Mouse (Mus musculus): Measurements from ENCODE around the gene Gm49353.

The Gm49353 gene

GRCm38 (mm10) chr10:29198642-29199041 lies at the start of gene Gm49353:
Gene Gm49353, plus strand, starts transcription at chr10:29198954.
- no peak for DNase-seq (ENCODE audit: low spot score in 2 of 2)

- DNase-seq (ENCODE audit: low spot score in 2 of 2), result no peak
Observed at GRCm38 (mm10) chr10:29155304-29155703, 43.5 kb upstream of the Gm49353 start.

- no peak for DNase-seq (ENCODE audit: low spot score in 2 of 2)
Observed at GRCm38 (mm10) chr10:29161664-29162063, 37.1 kb upstream of the Gm49353 start.

- no peak for DNase-seq (ENCODE audit: low spot score in 2 of 2)
Observed at GRCm38 (mm10) chr10:29173778-29174177, 25.0 kb upstream of the Gm49353 start.

- DNase-seq (ENCODE audit: low spot score in 2 of 2), result no peak
Observed at GRCm38 (mm10) chr10:29175656-29176055, 23.1 kb upstream of the Gm49353 start.

- DNase-seq (ENCODE audit: low spot score in 2 of 2), result no peak
Observed at GRCm38 (mm10) chr10:29176881-29177280, 21.9 kb upstream of the Gm49353 start.

GRCm38 (mm10) chr10:29178003-29178402 lies 20.8 kb upstream of the Gm49353 start:
- DNase-seq (ENCODE audit: low spot score in 2 of 2), result no peak

GRCm38 (mm10) chr10:29180210-29180609 lies 18.5 kb upstream of the Gm49353 start:
- DNase-seq (ENCODE audit: low spot score in 2 of 2), result no peak

- no peak for DNase-seq (ENCODE audit: low spot score in 2 of 2)
Observed at GRCm38 (mm10) chr10:29181046-29181445, 17.7 kb upstream of the Gm49353 start.

- no peak for DNase-seq (ENCODE audit: low spot score in 2 of 2)
Observed at GRCm38 (mm10) chr10:29193769-29194168, 5.0 kb upstream of the Gm49353 start.

- peak in 1 of 2 experiments; percentile 6 for DNase-seq (ENCODE audit: low spot score in 2 of 2)
Observed at GRCm38 (mm10) chr10:29196811-29197210, 1.9 kb upstream of the Gm49353 start.

- no peak for DNase-seq (ENCODE audit: low spot score in 2 of 2)
Observed at GRCm38 (mm10) chr10:29199835-29200234, 1.1 kb downstream of the Gm49353 start.

GRCm38 (mm10) chr10:29200609-29201008 lies 1.9 kb downstream of the Gm49353 start:
- DNase-seq (ENCODE audit: low spot score in 2 of 2), result no peak

- no peak for DNase-seq (ENCODE audit: low spot score in 2 of 2)
Observed at GRCm38 (mm10) chr10:29206730-29207129, 8.0 kb downstream of the Gm49353 start.

- DNase-seq (ENCODE audit: low spot score in 2 of 2), result no peak
Observed at GRCm38 (mm10) chr10:29208735-29209134, 10.0 kb downstream of the Gm49353 start.

- no peak for DNase-seq (ENCODE audit: low spot score in 2 of 2)
Observed at GRCm38 (mm10) chr10:29211453-29211852, 12.7 kb downstream of the Gm49353 start, which contains the start of gene 9330159F19Rik. Gene 9330159F19Rik, plus strand, starts transcription at chr10:29211606.

- DNase-seq (ENCODE audit: low spot score in 2 of 2), result no peak
Observed at GRCm38 (mm10) chr10:29213534-29214100, 14.9 kb downstream of the Gm49353 start.

- no peak for DNase-seq (ENCODE audit: low spot score in 2 of 2)
Observed at GRCm38 (mm10) chr10:29216957-29217356, 18.2 kb downstream of the Gm49353 start.

GRCm38 (mm10) chr10:29217451-29217850 lies 18.7 kb downstream of the Gm49353 start:
- no peak for DNase-seq (ENCODE audit: low spot score in 2 of 2)

GRCm38 (mm10) chr10:29225329-29225728 lies 26.6 kb downstream of the Gm49353 start:
- DNase-seq (ENCODE audit: low spot score in 2 of 2), result no peak

GRCm38 (mm10) chr10:29231208-29231607 lies 32.5 kb downstream of the Gm49353 start:
- DNase-seq (ENCODE audit: low spot score in 2 of 2), result no peak

Data from spleen, postnatal 14 days (tissue).